Mouse (Mus musculus) hindbrain, embryonic 14.5 days (tissue): Measurements from ENCODE around the gene Defb23. TPM values are rescaled to one million over a fixed set of nuclear protein-coding genes. Genes with fewer than 3 reads are reported as not detected.
A peak's percentile ranks its signal among the peaks of the same experiment; 100 is the strongest.

ENCODE experiments used
- ATAC-seq: fragments of 200-750 bp; cut with Nextera tagmentation; 2 replicates; pipeline ENCODE4 v1.8.0; 2017; ENCODE audit warnings: moderate number of reproducible peaks, mild to moderate bottlenecking, moderate TSS enrichment, moderate library complexity; ENCODE audit not compliant: low FRiP score
- DNase-seq: peaks from one replicate; pipeline ENCODE4 v3.0.0-alpha.2; 2015; ENCODE audit warnings: low spot score
- H3K27ac ChIP-seq: fragments of 300-500 bp; sonication (generic); 2 replicates; pipeline ENCODE4 v1.5.1; 2014; ENCODE audit warnings: mild to moderate bottlenecking, moderate library complexity
- H3K27me3 ChIP-seq: fragments of 300-500 bp; sonication (generic); 2 replicates; pipeline ENCODE4 v1.6.1; 2014; ENCODE audit warnings: mild to moderate bottlenecking, low read length, mixed read lengths; ENCODE audit not compliant: control insufficient read depth, insufficient read depth
- H3K36me3 ChIP-seq: fragments of 300-500 bp; sonication (generic); replicated peaks from 2 replicates; pipeline ENCODE4 v1.6.1; 2014; ENCODE audit not compliant: control insufficient read depth, insufficient read depth
- H3K4me1 ChIP-seq: fragments of 300-500 bp; sonication (generic); replicated peaks from 2 replicates; pipeline ENCODE4 v1.6.1; 2014; ENCODE audit warnings: antibody characterized with exemption, low read length, mixed read lengths; ENCODE audit not compliant: control insufficient read depth, insufficient read depth
- H3K4me2 ChIP-seq: fragments of 300-500 bp; sonication (generic); replicated peaks from 2 replicates; pipeline ENCODE4 v1.6.1; 2014; ENCODE audit warnings: mild to moderate bottlenecking, moderate library complexity
- H3K4me3 ChIP-seq: fragments of 300-500 bp; sonication (generic); replicated peaks from 2 replicates; pipeline ENCODE4 v1.5.1; 2014; ENCODE audit warnings: mild to moderate bottlenecking, low read length
- H3K9ac ChIP-seq: fragments of 300-500 bp; sonication (generic); 2 replicates; pipeline ENCODE4 v1.6.1; 2014
- H3K9me3 ChIP-seq: fragments of 300-500 bp; sonication (generic); 2 replicates; pipeline ENCODE4 v1.6.1; 2016; ENCODE audit warnings: low read length; ENCODE audit not compliant: control insufficient read depth
- WGBS: fragments of 180-500 bp; shearing (Covaris S2); extraction: QIAGEN DNeasy Blood & Tissue Kit; methylation state at CpG from one replicate; pipeline ENCODE4 v1.1.7; 2014; 5-methylcytosine and 5-hydroxymethylcytosine counted together
- polyA plus RNA-seq: library from polyadenylated mRNA; unstranded; fragments of >200 nt; fragmentation: Nextera tagmentation; extraction: Ambion mirVana; gene quantifications from 2 replicates; pipeline ENCODE4 v1.2.1, GENCODE M21; 2014

Defb23 gene
- polyA plus RNA-seq, 1 experiment from 2014 or later: not detected

- ATAC-seq (no peak), DNase-seq (no peak)
- Histone ChIP-seq H3K4me3 (peak within 1 kb of the TSS; percentile 90), H3K4me2 (peak within 1 kb of the TSS; percentile 98), H3K4me1 (peaks cover 31% of the 10 kb centered on the region), H3K27ac (peak within 1 kb of the TSS; percentile 92), H3K9me3 (peaks cover 4% of the 10 kb centered on the region; the same call in 1 of the 2 replicates), H3K27me3 (no peaks in the 10 kb centered on the region), H3K9ac (peak within 1 kb of the TSS; percentile 86), H3K36me3 (no peaks in the 10 kb centered on the region)
- 35% methylated on average over 4 of the region's 4 CpGs for WGBS
Observed at GRCm38 (mm10) chr2:152415287-152415686, 49.1 kb downstream of the Defb23 start, which contains the start of gene 6820408C15Rik. TSS of gene 6820408C15Rik (plus strand) at chr2:152415587.

GRCm38 (mm10) chr2:152414591-152415165, 49.7 kb downstream of the Defb23 start, which contains the start of gene Zcchc3:
TSS of gene Zcchc3 (minus strand) at chr2:152415027.
- Histone ChIP-seq H3K4me2 (peak within 1 kb of the TSS; percentile 98), H3K36me3 (no peaks in the 10 kb centered on the region), H3K27me3 (no peaks in the 10 kb centered on the region), H3K9me3 (peaks cover 4% of the 10 kb centered on the region; the same call in 1 of the 2 replicates), H3K27ac (peak within 1 kb of the TSS; percentile 92), H3K4me1 (peaks cover 34% of the 10 kb centered on the region), H3K9ac (peak within 1 kb of the TSS; percentile 86), H3K4me3 (peak within 1 kb of the TSS; percentile 90)
- DNase-seq: peak; percentile 82
- peak; percentile 80 for ATAC-seq
- under 1% methylated on average over 65 of the region's 65 CpGs for WGBS

- Histone ChIP-seq H3K9me3 (peaks cover 4% of the 10 kb centered on the region; the same call in 1 of the 2 replicates), H3K27ac (peak overlapping the region; percentile 92), H3K27me3 (no peaks in the 10 kb centered on the region), H3K4me3 (peak overlapping the region; percentile 90), H3K4me1 (peaks cover 34% of the 10 kb centered on the region), H3K4me2 (peak overlapping the region; percentile 98), H3K9ac (peak overlapping the region; percentile 86), H3K36me3 (no peaks in the 10 kb centered on the region)
- ATAC-seq: peak; percentile 16; the same call in 1 of the 2 replicates
- under 1% methylated on average over 76 of the region's 86 CpGs for WGBS
- no peak for DNase-seq
Observed at GRCm38 (mm10) chr2:152413765-152414584, 50.4 kb downstream of the Defb23 start.

DNA sequence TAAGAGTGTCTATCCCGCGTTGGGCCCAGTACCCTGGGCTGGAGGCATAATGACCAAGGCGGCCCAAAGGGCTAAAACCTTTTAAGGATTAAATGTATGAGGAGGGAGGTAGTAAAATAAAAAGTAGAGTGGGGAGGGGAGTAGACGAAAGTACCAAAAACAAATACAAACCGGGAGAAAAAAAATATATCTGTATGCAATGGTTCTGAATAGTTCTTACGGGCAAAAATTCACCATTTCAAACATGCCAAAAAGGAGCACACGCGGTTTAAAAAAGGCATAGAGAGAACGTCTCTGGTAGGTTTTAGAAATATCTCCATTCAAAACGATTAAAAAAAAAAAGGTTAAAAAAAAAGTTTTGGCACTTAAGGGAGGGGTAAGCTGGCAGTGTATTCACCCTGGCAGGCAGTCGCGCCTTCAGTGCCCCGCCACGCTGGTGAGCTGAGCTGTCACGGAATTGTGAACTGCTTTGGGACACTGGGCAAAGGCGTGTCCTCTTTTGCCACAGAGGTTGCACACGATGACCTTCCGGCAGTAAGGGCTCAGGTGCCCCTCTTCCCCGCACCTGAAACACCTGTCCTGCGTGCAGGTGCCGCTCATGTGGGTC, 51.2 kb downstream of the Defb23 start:
- no peaks in the 10 kb centered on the region for H3K27me3 ChIP-seq
- peaks cover 4% of the 10 kb centered on the region; the same call in 1 of the 2 replicates for H3K9me3 ChIP-seq
- 1% methylated on average over 21 of the region's 21 CpGs for WGBS
- ATAC-seq: no peak
- H3K4me3 ChIP-seq: peak overlapping the region; percentile 90
- H3K4me1 ChIP-seq: peaks cover 34% of the 10 kb centered on the region
- no peaks in the 10 kb centered on the region for H3K36me3 ChIP-seq
- H3K4me2 ChIP-seq: peak overlapping the region; percentile 98
- DNase-seq: no peak
- H3K9ac ChIP-seq: peak overlapping the region; percentile 86
- H3K27ac ChIP-seq: peak overlapping the region; percentile 92

DNA sequence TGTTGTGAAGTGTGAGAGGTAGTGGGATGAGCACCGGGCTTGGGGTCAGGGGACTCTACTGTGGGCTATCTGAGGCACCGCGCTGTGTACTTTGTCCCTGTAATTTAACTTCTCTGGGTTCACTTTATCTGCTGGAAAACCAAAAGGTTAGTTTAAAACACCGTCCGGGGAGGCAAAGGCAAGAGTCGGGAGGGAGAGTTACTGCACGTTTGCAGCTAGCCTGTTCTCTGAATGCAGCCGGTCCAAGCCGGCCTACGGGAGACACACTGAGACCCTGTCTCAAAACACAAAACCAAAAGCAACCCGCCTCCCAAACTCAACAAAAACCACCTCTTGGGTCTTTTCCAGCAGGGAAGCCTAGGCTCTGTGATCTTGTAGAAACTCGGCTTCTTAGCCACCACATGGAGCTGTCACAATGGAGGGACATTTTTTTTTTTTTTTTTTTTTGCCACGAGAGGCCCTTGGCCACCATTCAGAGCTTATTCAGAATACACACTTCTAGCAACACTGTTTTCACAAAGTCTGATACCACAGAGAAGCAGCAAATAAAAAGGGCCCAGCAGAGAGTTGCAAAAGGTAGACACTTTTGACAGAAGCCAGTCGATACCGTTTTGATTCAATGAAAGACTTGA, 51.8 kb downstream of the Defb23 start:
- Histone ChIP-seq H3K4me1 (peaks cover 34% of the 10 kb centered on the region), H3K9ac (peak overlapping the region; percentile 86), H3K4me2 (peak overlapping the region; percentile 98), H3K36me3 (no peaks in the 10 kb centered on the region), H3K27ac (peak overlapping the region; percentile 73), H3K9me3 (peaks cover 4% of the 10 kb centered on the region; the same call in 1 of the 2 replicates), H3K27me3 (no peaks in the 10 kb centered on the region), H3K4me3 (peak overlapping the region; percentile 90)
- ATAC-seq (no peak), DNase-seq (no peak)
- WGBS: 2% methylated on average over 15 of the region's 15 CpGs

GRCm38 (mm10) chr2:152411471-152411870, 52.9 kb downstream of the Defb23 start:
- Histone ChIP-seq H3K9me3 (peaks cover 4% of the 10 kb centered on the region; the same call in 1 of the 2 replicates), H3K36me3 (no peaks in the 10 kb centered on the region), H3K9ac (peak overlapping the region; percentile 86), H3K4me3 (peak overlapping the region; percentile 90), H3K27ac (peak overlapping the region; percentile 93), H3K4me2 (peak overlapping the region; percentile 98), H3K27me3 (no peaks in the 10 kb centered on the region), H3K4me1 (peaks cover 36% of the 10 kb centered on the region)
- ATAC-seq (no peak), DNase-seq (no peak)
- WGBS: 5% methylated on average over 7 of the region's 7 CpGs

- H3K36me3 ChIP-seq: no peaks in the 10 kb centered on the region
- peak overlapping the region; percentile 93 for H3K27ac ChIP-seq
- peak overlapping the region; percentile 90 for H3K4me3 ChIP-seq
- ATAC-seq: peak; percentile 44
- peaks cover 40% of the 10 kb centered on the region for H3K4me1 ChIP-seq
- peak; percentile 79 for DNase-seq
- WGBS: under 1% methylated on average over 15 of the region's 15 CpGs
- H3K27me3 ChIP-seq: no peaks in the 10 kb centered on the region
- peak overlapping the region; percentile 86 for H3K9ac ChIP-seq
- H3K4me2 ChIP-seq: peak overlapping the region; percentile 98
- H3K9me3 ChIP-seq: no peaks in the 10 kb centered on the region
Observed at GRCm38 (mm10) chr2:152410971-152411371, 53.4 kb downstream of the Defb23 start.

DNA sequence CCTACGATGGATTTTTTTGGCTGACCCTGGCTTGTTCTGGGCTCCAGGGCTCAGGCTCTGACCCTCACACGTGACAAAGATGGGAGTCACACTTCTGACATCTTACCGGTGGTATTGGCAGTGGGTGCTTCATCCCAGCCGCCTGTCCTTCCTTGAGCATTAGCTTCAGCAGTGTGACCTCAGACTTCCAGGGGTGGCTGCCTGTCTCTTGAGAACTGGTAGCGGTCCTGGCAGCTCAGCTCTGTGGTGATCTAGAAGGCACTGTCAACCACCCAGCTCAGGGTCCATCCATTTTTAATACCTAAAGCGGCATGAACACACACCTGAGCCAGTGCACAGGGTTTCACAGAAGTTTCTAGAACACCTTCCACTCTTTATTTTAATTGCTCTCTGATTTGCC, 54.6 kb downstream of the Defb23 start:
- Histone ChIP-seq H3K9me3 (no peaks in the 10 kb centered on the region), H3K4me3 (no peak overlapping the region), H3K36me3 (no peaks in the 10 kb centered on the region), H3K27me3 (no peaks in the 10 kb centered on the region), H3K9ac (no peak overlapping the region), H3K4me1 (peaks cover 42% of the 10 kb centered on the region), H3K4me2 (no peak overlapping the region), H3K27ac (peak overlapping the region; percentile 93)
- 77% methylated on average over 6 of the region's 6 CpGs for WGBS
- DNase-seq: no peak
- no peak for ATAC-seq
